Mouse (Mus musculus): ENCODE results near the gene Tnrc6c. TPM values are rescaled to one million over a fixed set of nuclear protein-coding genes. Genes with fewer than 3 reads are reported as not detected.

Gene Tnrc6c
- 14.5 and 19.5 TPM in 2 replicates for polyA plus RNA-seq (2011; ENCODE audit: insufficient read depth, insufficient read length, low replicate concordance, missing spikeins)

- peak within 1 kb of the TSS; percentile 80 for H3K4me3 ChIP-seq (replicated peaks; ENCODE audit: control insufficient read depth, low read depth, low read length)
- H3K4me1 ChIP-seq (ENCODE audit: control insufficient read depth, insufficient read depth, low read length) = no peaks in the 10 kb centered on the region
- H3K27ac ChIP-seq (ENCODE audit: control insufficient read depth, insufficient read depth, low read depth, low read length, poor library complexity) = peak within 1 kb of the TSS; percentile 97
- TF ChIP-seq CTCF (IDR thresholded peaks at IDR 0.05; ENCODE audit: control insufficient read depth, insufficient read depth, low read length) (no peak), POLR2A (IDR thresholded peaks at IDR 0.05; ENCODE audit: borderline replicate concordance, control insufficient read depth, low read depth, low read length) (no peak)
- WGBS = under 1% methylated on average over 62 of the region's 62 CpGs
Measured at GRCm38 (mm10) chr11:117653491-117654351, at the start of gene Tnrc6c. Tnrc6c (plus strand) TSS chr11:117654289.

DNA sequence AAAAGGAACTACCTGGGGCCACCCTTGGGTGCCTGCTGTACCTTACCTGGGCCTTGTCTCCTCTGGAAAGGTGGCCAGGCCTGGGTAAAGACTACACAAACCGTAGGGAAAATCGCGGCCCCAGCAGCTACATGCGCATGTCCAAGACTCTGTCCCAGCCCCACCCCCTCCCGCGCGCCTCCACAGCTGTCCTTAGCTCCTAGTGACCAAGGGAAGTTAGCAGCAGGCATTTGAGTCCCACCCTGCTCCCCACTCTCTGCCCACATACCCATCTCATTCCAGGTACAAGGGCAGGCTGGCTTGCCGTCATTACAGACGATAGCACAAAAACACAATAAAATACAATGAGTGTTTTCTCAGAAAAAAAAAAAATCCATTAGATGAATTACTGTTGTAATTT is 48.0 kb upstream of the Tnrc6c start:
- no peaks in the 10 kb centered on the region for H3K4me1 ChIP-seq (ENCODE audit: control insufficient read depth, insufficient read depth, low read length)
- no peak overlapping the region for H3K27ac ChIP-seq (ENCODE audit: control insufficient read depth, insufficient read depth, low read depth, low read length, poor library complexity)
- TF ChIP-seq POLR2A (IDR thresholded peaks at IDR 0.05; ENCODE audit: borderline replicate concordance, control insufficient read depth, low read depth, low read length) (no peak), CTCF (IDR thresholded peaks at IDR 0.05; ENCODE audit: control insufficient read depth, insufficient read depth, low read length) (no peak)
- no peak overlapping the region for H3K4me3 ChIP-seq (replicated peaks; ENCODE audit: control insufficient read depth, low read depth, low read length)
- 56% methylated on average over 9 of the region's 9 CpGs for WGBS

GRCm38 (mm10) chr11:117606605-117607203 is 47.4 kb upstream of the Tnrc6c start:
- 38% methylated on average over 13 of the region's 13 CpGs for WGBS
- Histone ChIP-seq H3K27ac (ENCODE audit: control insufficient read depth, insufficient read depth, low read depth, low read length, poor library complexity) (no peak overlapping the region), H3K4me3 (replicated peaks; ENCODE audit: control insufficient read depth, low read depth, low read length) (no peak overlapping the region), H3K4me1 (ENCODE audit: control insufficient read depth, insufficient read depth, low read length) (no peaks in the 10 kb centered on the region)
- TF ChIP-seq CTCF (IDR thresholded peaks at IDR 0.05; ENCODE audit: control insufficient read depth, insufficient read depth, low read length) (no peak), POLR2A (IDR thresholded peaks at IDR 0.05; ENCODE audit: borderline replicate concordance, control insufficient read depth, low read depth, low read length) (no peak)

DNA sequence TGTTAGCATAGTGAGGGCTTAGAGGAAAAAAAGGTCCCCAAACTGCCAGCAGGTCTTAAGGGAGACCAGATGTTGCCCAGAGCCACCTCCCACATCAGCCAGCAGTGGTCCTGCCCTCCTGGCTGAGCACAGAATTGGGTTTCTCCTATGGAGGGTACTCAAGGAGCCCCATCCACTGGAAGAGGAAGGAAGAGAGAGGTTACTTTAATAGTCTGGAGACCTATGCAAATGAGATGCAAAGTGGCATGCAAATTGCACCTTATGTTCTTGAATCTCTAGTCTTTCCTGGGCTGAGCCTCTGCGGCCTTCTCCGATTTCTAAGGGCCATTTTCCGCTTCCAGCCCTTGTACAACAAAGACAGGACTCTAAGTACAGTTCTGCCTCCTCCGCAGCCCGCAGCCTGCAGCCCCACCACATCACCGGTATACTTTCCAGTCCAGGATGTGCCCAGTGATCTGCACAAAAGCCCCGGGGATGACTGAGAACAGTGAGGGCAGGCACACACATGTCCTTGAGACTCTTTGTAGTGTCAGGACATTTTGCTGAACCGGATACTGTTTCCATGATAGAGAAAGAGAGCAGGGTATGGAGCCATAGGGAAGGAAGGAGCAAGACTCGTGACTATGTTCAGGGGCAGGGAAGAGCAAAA is 45.8 kb upstream of the Tnrc6c start:
- TF ChIP-seq POLR2A (IDR thresholded peaks at IDR 0.05; ENCODE audit: borderline replicate concordance, control insufficient read depth, low read depth, low read length) (no peak), CTCF (IDR thresholded peaks at IDR 0.05; ENCODE audit: control insufficient read depth, insufficient read depth, low read length) (no peak)
- WGBS = 77% methylated on average over 9 of the region's 9 CpGs
- no peaks in the 10 kb centered on the region for H3K4me1 ChIP-seq (ENCODE audit: control insufficient read depth, insufficient read depth, low read length)
- no peak overlapping the region for H3K27ac ChIP-seq (ENCODE audit: control insufficient read depth, insufficient read depth, low read depth, low read length, poor library complexity)
- H3K4me3 ChIP-seq (replicated peaks; ENCODE audit: control insufficient read depth, low read depth, low read length) = no peak overlapping the region

GRCm38 (mm10) chr11:117608976-117609375 is 45.1 kb upstream of the Tnrc6c start:
- WGBS = 60% methylated on average over 7 of the region's 7 CpGs
- TF ChIP-seq POLR2A (IDR thresholded peaks at IDR 0.05; ENCODE audit: borderline replicate concordance, control insufficient read depth, low read depth, low read length) (no peak), CTCF (IDR thresholded peaks at IDR 0.05; ENCODE audit: control insufficient read depth, insufficient read depth, low read length) (no peak)

GRCm38 (mm10) chr11:117610589-117610988 is 43.5 kb upstream of the Tnrc6c start:
- Histone ChIP-seq H3K4me1 (ENCODE audit: control insufficient read depth, insufficient read depth, low read length) (no peaks in the 10 kb centered on the region), H3K4me3 (replicated peaks; ENCODE audit: control insufficient read depth, low read depth, low read length) (no peak overlapping the region), H3K27ac (ENCODE audit: control insufficient read depth, insufficient read depth, low read depth, low read length, poor library complexity) (no peak overlapping the region)
- no peak for TF ChIP-seq POLR2A (IDR thresholded peaks at IDR 0.05; ENCODE audit: borderline replicate concordance, control insufficient read depth, low read depth, low read length)
- TF ChIP-seq CTCF (IDR thresholded peaks at IDR 0.05; ENCODE audit: control insufficient read depth, insufficient read depth, low read length) = no peak

More at GRCm38 (mm10) chr11:117608976-117609375, 45.1 kb upstream of the Tnrc6c start:
- H3K4me3 ChIP-seq (replicated peaks; ENCODE audit: control insufficient read depth, low read depth, low read length) = no peak overlapping the region
- no peak overlapping the region for H3K27ac ChIP-seq (ENCODE audit: control insufficient read depth, insufficient read depth, low read depth, low read length, poor library complexity)
- no peaks in the 10 kb centered on the region for H3K4me1 ChIP-seq (ENCODE audit: control insufficient read depth, insufficient read depth, low read length)

- no peak overlapping the region for H3K27ac ChIP-seq (ENCODE audit: control insufficient read depth, insufficient read depth, low read depth, low read length, poor library complexity)
- no peak for TF ChIP-seq CTCF (IDR thresholded peaks at IDR 0.05; ENCODE audit: control insufficient read depth, insufficient read depth, low read length)
- no peak for TF ChIP-seq POLR2A (IDR thresholded peaks at IDR 0.05; ENCODE audit: borderline replicate concordance, control insufficient read depth, low read depth, low read length)
- WGBS = under 1% methylated on average over 13 of the region's 13 CpGs
- no peaks in the 10 kb centered on the region for H3K4me1 ChIP-seq (ENCODE audit: control insufficient read depth, insufficient read depth, low read length)
- H3K4me3 ChIP-seq (replicated peaks; ENCODE audit: control insufficient read depth, low read depth, low read length) = no peak overlapping the region
Measured at GRCm38 (mm10) chr11:117611068-117611467, 43.0 kb upstream of the Tnrc6c start.

- TF ChIP-seq POLR2A (IDR thresholded peaks at IDR 0.05; ENCODE audit: borderline replicate concordance, control insufficient read depth, low read depth, low read length) (no peak), CTCF (IDR thresholded peaks at IDR 0.05; ENCODE audit: control insufficient read depth, insufficient read depth, low read length) (no peak)
- no peaks in the 10 kb centered on the region for H3K4me1 ChIP-seq (ENCODE audit: control insufficient read depth, insufficient read depth, low read length)
- 30% methylated on average over 5 of the region's 5 CpGs for WGBS
- H3K27ac ChIP-seq (ENCODE audit: control insufficient read depth, insufficient read depth, low read depth, low read length, poor library complexity) = no peak overlapping the region
- no peak overlapping the region for H3K4me3 ChIP-seq (replicated peaks; ENCODE audit: control insufficient read depth, low read depth, low read length)
Measured at GRCm38 (mm10) chr11:117611860-117612259, 42.2 kb upstream of the Tnrc6c start.
